Mouse (Mus musculus): Measurements from ENCODE around the gene Ghr. TPM values are rescaled to one million over a fixed set of nuclear protein-coding genes. Genes with fewer than 3 reads are reported as not detected.

Ghr gene
- polyA plus RNA-seq, 2 experiments: 49.7 to 92.9 TPM

GRCm38 (mm10) chr15:3483451-3483850 lies 99.8 kb downstream of the Ghr start:
- no peak for ATAC-seq (ENCODE audit: low FRiP score, low read depth)
- 72% methylated on average over 3 of the region's 3 CpGs for WGBS
- no peaks in the 10 kb centered on the region for H3K27me3 ChIP-seq (ENCODE audit: control insufficient read depth, insufficient read depth, low read length)
- H3K4me2 ChIP-seq (replicated peaks; ENCODE audit: low read depth, low read length, severe bottlenecking): no peak overlapping the region
- TF ChIP-seq POLR2A (IDR thresholded peaks at IDR 0.05; ENCODE audit: borderline replicate concordance, extremely low read depth, insufficient read depth, insufficient read length): no peak
- H3K9me3 ChIP-seq (ENCODE audit: control insufficient read depth, low read length): no peaks in the 10 kb centered on the region
- no peak for DNase-seq (ENCODE audit: low spot score)
- H3K36me3 ChIP-seq (ENCODE audit: control insufficient read depth, insufficient read depth, low read length): no peaks in the 10 kb centered on the region
- H3K27ac ChIP-seq (replicated peaks; ENCODE audit: low read depth, low read length): no peak overlapping the region
- no peak overlapping the region for H3K4me3 ChIP-seq (replicated peaks; ENCODE audit: low read length)
- H3K4me1 ChIP-seq (ENCODE audit: control insufficient read depth, insufficient read depth, low read length): 0 out of 2 replicates have a peak, but pooled peaks cover 2% of the 10 kb centered on the region
- no peak overlapping the region for H3K9ac ChIP-seq (ENCODE audit: low read depth, low read length, severe bottlenecking)

GRCm38 (mm10) chr15:3469230-3469629 lies 114.1 kb downstream of the Ghr start:
- H3K4me2 ChIP-seq (replicated peaks; ENCODE audit: low read depth, low read length, severe bottlenecking): no peak overlapping the region
- no peaks in the 10 kb centered on the region for H3K9me3 ChIP-seq (ENCODE audit: control insufficient read depth, low read length)
- H3K27me3 ChIP-seq (ENCODE audit: control insufficient read depth, insufficient read depth, low read length): no peaks in the 10 kb centered on the region
- no peak for ATAC-seq (ENCODE audit: low FRiP score, low read depth)
- H3K9ac ChIP-seq (ENCODE audit: low read depth, low read length, severe bottlenecking): no peak overlapping the region
- 86% methylated on average over 4 of the region's 4 CpGs for WGBS
- H3K36me3 ChIP-seq (ENCODE audit: control insufficient read depth, insufficient read depth, low read length): no peaks in the 10 kb centered on the region
- H3K27ac ChIP-seq (replicated peaks; ENCODE audit: low read depth, low read length): no peak overlapping the region
- H3K4me1 ChIP-seq (ENCODE audit: control insufficient read depth, insufficient read depth, low read length): peaks cover 7% of the 10 kb centered on the region; the same call in 1 of the 2 replicates
- no peak for TF ChIP-seq POLR2A (IDR thresholded peaks at IDR 0.05; ENCODE audit: borderline replicate concordance, extremely low read depth, insufficient read depth, insufficient read length)
- H3K4me3 ChIP-seq (replicated peaks; ENCODE audit: low read length): no peak overlapping the region
- no peak for DNase-seq (ENCODE audit: low spot score)

GRCm38 (mm10) chr15:3466608-3467007 lies 116.7 kb downstream of the Ghr start:
- no peaks in the 10 kb centered on the region for H3K36me3 ChIP-seq (ENCODE audit: control insufficient read depth, insufficient read depth, low read length)
- no peaks in the 10 kb centered on the region for H3K27me3 ChIP-seq (ENCODE audit: control insufficient read depth, insufficient read depth, low read length)
- no peak for TF ChIP-seq POLR2A (IDR thresholded peaks at IDR 0.05; ENCODE audit: borderline replicate concordance, extremely low read depth, insufficient read depth, insufficient read length)
- no peak overlapping the region for H3K4me3 ChIP-seq (replicated peaks; ENCODE audit: low read length)
- H3K4me2 ChIP-seq (replicated peaks; ENCODE audit: low read depth, low read length, severe bottlenecking): no peak overlapping the region
- no peak for DNase-seq (ENCODE audit: low spot score)
- no peak overlapping the region for H3K27ac ChIP-seq (replicated peaks; ENCODE audit: low read depth, low read length)
- H3K9me3 ChIP-seq (ENCODE audit: control insufficient read depth, low read length): no peaks in the 10 kb centered on the region
- WGBS: 82% methylated on average over 4 of the region's 4 CpGs
- H3K9ac ChIP-seq (ENCODE audit: low read depth, low read length, severe bottlenecking): no peak overlapping the region
- H3K4me1 ChIP-seq (ENCODE audit: control insufficient read depth, insufficient read depth, low read length): peaks cover 7% of the 10 kb centered on the region; the same call in 1 of the 2 replicates
- ATAC-seq (ENCODE audit: low FRiP score, low read depth): no peak

- no peak overlapping the region for H3K4me3 ChIP-seq (replicated peaks; ENCODE audit: low read length)
- DNase-seq (ENCODE audit: low spot score): no peak
- WGBS: 69% methylated on average over 4 of the region's 4 CpGs
- H3K9me3 ChIP-seq (ENCODE audit: control insufficient read depth, low read length): no peaks in the 10 kb centered on the region
- peaks cover 7% of the 10 kb centered on the region; the same call in 1 of the 2 replicates for H3K4me1 ChIP-seq (ENCODE audit: control insufficient read depth, insufficient read depth, low read length)
- H3K27ac ChIP-seq (replicated peaks; ENCODE audit: low read depth, low read length): no peak overlapping the region
- H3K9ac ChIP-seq (ENCODE audit: low read depth, low read length, severe bottlenecking): no peak overlapping the region
- H3K4me2 ChIP-seq (replicated peaks; ENCODE audit: low read depth, low read length, severe bottlenecking): no peak overlapping the region
- no peak for ATAC-seq (ENCODE audit: low FRiP score, low read depth)
- H3K36me3 ChIP-seq (ENCODE audit: control insufficient read depth, insufficient read depth, low read length): no peaks in the 10 kb centered on the region
- no peaks in the 10 kb centered on the region for H3K27me3 ChIP-seq (ENCODE audit: control insufficient read depth, insufficient read depth, low read length)
- TF ChIP-seq POLR2A (IDR thresholded peaks at IDR 0.05; ENCODE audit: borderline replicate concordance, extremely low read depth, insufficient read depth, insufficient read length): no peak
Observed at GRCm38 (mm10) chr15:3464754-3465153, 118.5 kb downstream of the Ghr start.

GRCm38 (mm10) chr15:3456543-3456942 lies 126.7 kb downstream of the Ghr start:
- 0 out of 2 replicates have a peak, but pooled peaks cover 3% of the 10 kb centered on the region for H3K4me1 ChIP-seq (ENCODE audit: control insufficient read depth, insufficient read depth, low read length)
- no peak for DNase-seq (ENCODE audit: low spot score)
- no peak for ATAC-seq (ENCODE audit: low FRiP score, low read depth)
- TF ChIP-seq POLR2A (IDR thresholded peaks at IDR 0.05; ENCODE audit: borderline replicate concordance, extremely low read depth, insufficient read depth, insufficient read length): no peak
- no peaks in the 10 kb centered on the region for H3K9me3 ChIP-seq (ENCODE audit: control insufficient read depth, low read length)
- H3K9ac ChIP-seq (ENCODE audit: low read depth, low read length, severe bottlenecking): no peak overlapping the region
- 63% methylated on average over 4 of the region's 4 CpGs for WGBS
- no peaks in the 10 kb centered on the region for H3K27me3 ChIP-seq (ENCODE audit: control insufficient read depth, insufficient read depth, low read length)
- H3K36me3 ChIP-seq (ENCODE audit: control insufficient read depth, insufficient read depth, low read length): no peaks in the 10 kb centered on the region; the same call in 1 of the 2 replicates
- no peak overlapping the region for H3K4me3 ChIP-seq (replicated peaks; ENCODE audit: low read length)
- H3K27ac ChIP-seq (replicated peaks; ENCODE audit: low read depth, low read length): no peak overlapping the region
- no peak overlapping the region for H3K4me2 ChIP-seq (replicated peaks; ENCODE audit: low read depth, low read length, severe bottlenecking)

GRCm38 (mm10) chr15:3455572-3455971 lies 127.7 kb downstream of the Ghr start:
- H3K9ac ChIP-seq (ENCODE audit: low read depth, low read length, severe bottlenecking): no peak overlapping the region
- TF ChIP-seq POLR2A (IDR thresholded peaks at IDR 0.05; ENCODE audit: borderline replicate concordance, extremely low read depth, insufficient read depth, insufficient read length): no peak
- no peaks in the 10 kb centered on the region; the same call in 1 of the 2 replicates for H3K36me3 ChIP-seq (ENCODE audit: control insufficient read depth, insufficient read depth, low read length)
- H3K9me3 ChIP-seq (ENCODE audit: control insufficient read depth, low read length): no peaks in the 10 kb centered on the region
- no peak overlapping the region for H3K4me3 ChIP-seq (replicated peaks; ENCODE audit: low read length)
- no peaks in the 10 kb centered on the region for H3K27me3 ChIP-seq (ENCODE audit: control insufficient read depth, insufficient read depth, low read length)
- no peak overlapping the region for H3K4me2 ChIP-seq (replicated peaks; ENCODE audit: low read depth, low read length, severe bottlenecking)
- 0 out of 2 replicates have a peak, but pooled peaks cover 3% of the 10 kb centered on the region for H3K4me1 ChIP-seq (ENCODE audit: control insufficient read depth, insufficient read depth, low read length)
- no peak overlapping the region for H3K27ac ChIP-seq (replicated peaks; ENCODE audit: low read depth, low read length)
- ATAC-seq (ENCODE audit: low FRiP score, low read depth): no peak
- no peak for DNase-seq (ENCODE audit: low spot score)

Measured in limb, embryonic 14.5 days (tissue).